Mouse (Mus musculus): ENCODE measurements at regions not wholly inside any gene's neighbourhood (a gene's known extent, or its start where the extent isn't known, plus 50 kb on each side); places are given as distances from the start of the nearest gene placed in this dataset.
"Not testable (repeated sequence)": the region's sequence is repeated elsewhere in the genome, so short reads cannot be mapped to it uniquely, and the experiment has no call there.

- no peak for TF ChIP-seq POLR2A (IDR thresholded peaks at IDR 0.05; ENCODE audit: low read depth, low read length)
- no peak for TF ChIP-seq CTCF (conservative IDR thresholded peaks at IDR 0.05; ENCODE audit: insufficient read depth, insufficient read length, low read depth, low read length)
- Histone ChIP-seq H3K4me3 (ENCODE audit: insufficient read depth, low read depth, low read length) (no peak overlapping the region), H3K27me3 (replicated peaks; ENCODE audit: control insufficient read depth, insufficient read depth, low read length) (no peaks in the 10 kb centered on the region), H3K27ac (ENCODE audit: insufficient read depth, low read depth, low read length) (no peak overlapping the region), H3K36me3 (ENCODE audit: control insufficient read depth, insufficient read depth, low read length) (no peaks in the 10 kb centered on the region), H3K4me1 (ENCODE audit: control insufficient read depth, insufficient read depth, low read length) (no peaks in the 10 kb centered on the region)
- peak; percentile 5 for DNase-seq
Measured at GRCm38 (mm10) chr4:145367274-145367822, 52.4 kb upstream of the Tnfrsf8 start.

GRCm38 (mm10) chr4:145366301-145366700 is 51.3 kb upstream of the Tnfrsf8 start:
- Histone ChIP-seq H3K27me3 (replicated peaks; ENCODE audit: control insufficient read depth, insufficient read depth, low read length) (no peaks in the 10 kb centered on the region), H3K4me1 (ENCODE audit: control insufficient read depth, insufficient read depth, low read length) (no peaks in the 10 kb centered on the region), H3K4me3 (ENCODE audit: insufficient read depth, low read depth, low read length) (no peak overlapping the region), H3K36me3 (ENCODE audit: control insufficient read depth, insufficient read depth, low read length) (no peaks in the 10 kb centered on the region), H3K27ac (ENCODE audit: insufficient read depth, low read depth, low read length) (no peak overlapping the region)
- no peak for DNase-seq
- 38% methylated on average over 5 of the region's 5 CpGs for WGBS
- TF ChIP-seq CTCF (conservative IDR thresholded peaks at IDR 0.05; ENCODE audit: insufficient read depth, insufficient read length, low read depth, low read length) (no peak), POLR2A (IDR thresholded peaks at IDR 0.05; ENCODE audit: low read depth, low read length) (no peak)

- H3K4me3 ChIP-seq (ENCODE audit: insufficient read depth, low read depth, low read length); H3K27ac ChIP-seq (ENCODE audit: insufficient read depth, low read depth, low read length); DNase-seq; H3K36me3 ChIP-seq (ENCODE audit: control insufficient read depth, insufficient read depth, low read length); H3K27me3 ChIP-seq (replicated peaks; ENCODE audit: control insufficient read depth, insufficient read depth, low read length); H3K4me1 ChIP-seq (ENCODE audit: control insufficient read depth, insufficient read depth, low read length): not testable (repeated sequence)
- WGBS = 93% methylated on average over 2 of the region's 2 CpGs
Measured at GRCm38 (mm10) chr4:145365793-145366192, 50.8 kb upstream of the Tnfrsf8 start.

All from kidney, adult 2 months (tissue).